Comparison of ENCODE assay signal across 8 mouse cellular contexts in the genomic region with DNA sequence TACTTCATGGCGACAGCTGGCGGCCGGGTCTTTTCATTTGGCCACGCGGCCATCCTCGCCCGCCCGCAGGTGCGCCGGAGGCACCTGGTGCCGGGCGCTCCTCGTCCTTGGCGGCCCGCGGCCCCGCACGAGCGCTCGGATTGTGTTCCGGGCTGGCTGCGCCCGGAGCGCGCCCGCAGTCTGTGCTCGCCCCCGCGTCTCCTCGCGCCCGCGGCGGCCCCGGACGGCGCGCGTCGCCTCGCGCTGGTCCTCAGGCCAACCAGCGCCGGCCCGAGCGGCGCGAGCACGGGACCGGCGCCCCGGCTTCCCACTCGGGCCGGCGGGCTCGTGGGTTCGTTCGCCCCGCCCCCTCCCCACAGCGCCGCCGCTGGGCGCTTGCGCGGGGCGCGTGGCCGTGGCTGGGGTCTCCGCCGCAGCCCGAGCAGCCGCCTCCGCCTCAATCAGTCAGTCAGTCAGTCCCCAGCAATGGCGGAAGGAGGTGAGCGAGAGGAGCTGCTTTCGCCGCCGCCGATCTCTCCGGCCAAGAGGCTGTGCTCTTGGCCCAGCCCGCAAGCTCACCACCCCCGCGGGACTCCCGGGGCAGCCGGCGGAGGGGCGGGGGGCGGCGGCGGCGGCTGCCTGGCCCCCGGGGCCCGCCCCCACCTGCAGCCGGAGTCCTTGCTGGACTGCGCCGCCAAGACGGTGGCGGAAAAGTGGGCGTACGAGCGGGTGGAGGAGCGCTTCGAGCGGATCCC. TPM values are rescaled to one million over a fixed set of nuclear protein-coding genes. Genes with fewer than 3 reads are reported as not detected.
DNase-seq lines count a peak whose midpoint lies in the region; ATAC-seq lines count a peak whose summit lies in the region.

A gene (plus strand): TSS at position 382 of the 734 bp plus-strand sequence.

- peak within 1 kb of the TSS; percentile 62 for H3K4me2 ChIP-seq in hindbrain, embryonic 15.5 days

- no peaks in the 10 kb centered on the region for H3K9me3 ChIP-seq in hindbrain, embryonic 15.5 days

- no peaks in the 10 kb centered on the region for H3K27me3 ChIP-seq in hindbrain, embryonic 15.5 days

- peak within 1 kb of the TSS; percentile 82 for H3K4me3 ChIP-seq in hindbrain, embryonic 15.5 days

- H3K27ac ChIP-seq in hindbrain, embryonic 15.5 days (replicated peaks) = peak within 1 kb of the TSS; percentile 96

- peak within 1 kb of the TSS; percentile 83 for H3K9ac ChIP-seq in hindbrain, embryonic 15.5 days

- no peaks in the 10 kb centered on the region for H3K36me3 ChIP-seq in hindbrain, embryonic 15.5 days

- peak; percentile 51 for ATAC-seq in activated CD4-positive, CD25-positive, alpha-beta regulatory T cell, adult 4 months
- ATAC-seq in hindbrain, embryonic 15.5 days (ENCODE audit: low FRiP score, low read depth) = peak; percentile 97

- peaks cover 9% of the 10 kb centered on the region for H3K4me1 ChIP-seq in hindbrain, embryonic 15.5 days (replicated peaks)

- peak; percentile 88 to 92 for DNase-seq in cerebellum, postnatal 25 days
- peak; percentile 10 for DNase-seq in gastrocnemius, adult 18-20 months (ENCODE audit: low spot score)
- peak; percentile 65 for DNase-seq in left cerebral cortex, adult 11 months (ENCODE audit: low spot score)
- peak; percentile 65 for DNase-seq in lung, postnatal 14 days
- DNase-seq in retina, postnatal 1 day = peak; percentile 92
- DNase-seq in urinary bladder, postnatal 25 days (ENCODE audit: low spot score) = peak; percentile 62

- under 1% methylated on average over 87 of the region's 104 CpGs for WGBS in hindbrain, embryonic 15.5 days

RNA-seq across cellular contexts. Expression of the gene that starts here (rescaled TPM):
- not detected for polyA plus RNA-seq in activated CD4-positive, CD25-positive, alpha-beta regulatory T cell, adult 4 months (2017; shearing (Covaris generic))
- total RNA-seq in gastrocnemius, adult 18-20 months (2021) = under 1 TPM; 0.07 to 0.19 TPM
- 5.2 and 5.4 TPM in 2 replicates for polyA plus RNA-seq in hindbrain, embryonic 15.5 days (2015; fragmentation: Nextera tagmentation; extraction: Ambion mirVana)

Comparison
In these comparisons a context has a peak if more than half of its experiments do, and no peak if none do; other contexts are left out.
1. Peak in every context shown above with its lines: DNase-seq, ATAC-seq, H3K4me3 ChIP-seq and H3K27ac ChIP-seq.
2. Peak in ATAC-seq in activated CD4-positive, CD25-positive, alpha-beta regulatory T cell, adult 4 months; RNA of the gene not detected or under 1 TPM.
3. Peak in DNase-seq in gastrocnemius, adult 18-20 months; RNA of the gene not detected or under 1 TPM.
4. DNase-seq: peak in every context shown above with its lines; median percentile 92 in retina, postnatal 1 day; 90 in cerebellum, postnatal 25 days; 65 in left cerebral cortex, adult 11 months; 65 in lung, postnatal 14 days; 62 in urinary bladder, postnatal 25 days; 10 in gastrocnemius, adult 18-20 months.